Mouse (Mus musculus): ENCODE results near the gene Prss56. TPM values are rescaled to one million over a fixed set of nuclear protein-coding genes. Genes with fewer than 3 reads are reported as not detected.

The Prss56 gene
- polyA plus RNA-seq, 1 experiment from 2014 or later, result not detected

DNA sequence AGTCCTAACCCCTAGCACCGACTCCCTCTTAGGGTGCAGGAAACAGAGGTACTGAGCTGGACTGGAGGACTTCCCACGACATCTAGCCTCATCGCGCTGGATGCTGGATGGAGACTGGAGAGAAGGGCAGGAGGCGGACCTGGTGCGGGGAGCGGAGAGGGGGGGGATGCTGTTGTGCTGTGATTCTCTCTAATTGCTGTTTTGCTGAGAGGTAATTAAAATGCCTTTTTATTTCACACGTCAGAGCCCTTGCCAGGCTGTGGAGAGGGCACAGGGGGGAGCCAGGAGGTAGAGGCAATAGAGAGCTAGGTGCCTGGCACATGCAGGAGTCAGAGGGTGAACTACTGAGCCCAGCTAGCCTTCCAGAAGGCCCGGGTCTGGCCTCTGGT, 18.3 kb upstream of the Prss56 start:
- Histone ChIP-seq H3K27me3 (replicated peaks) (no peaks in the 10 kb centered on the region), H3K4me2 (no peak overlapping the region), H3K36me3 (replicated peaks) (no peaks in the 10 kb centered on the region), H3K4me3 (no peak overlapping the region), H3K4me1 (peaks cover 21% of the 10 kb centered on the region), H3K9me3 (no peaks in the 10 kb centered on the region), H3K9ac (no peak overlapping the region), H3K27ac (no peak overlapping the region)
- WGBS, result 50% methylated on average over 9 of the region's 9 CpGs
- ATAC-seq (replicated peaks), result 0 out of 2 replicates have a peak, but pooled peaks have one; percentile 10

GRCm38 (mm10) chr1:87170458-87170857, 12.7 kb upstream of the Prss56 start:
- Histone ChIP-seq H3K36me3 (replicated peaks) (no peaks in the 10 kb centered on the region), H3K4me1 (peaks cover 38% of the 10 kb centered on the region), H3K4me2 (no peak overlapping the region), H3K27ac (no peak overlapping the region), H3K9ac (no peak overlapping the region), H3K4me3 (no peak overlapping the region), H3K27me3 (replicated peaks) (no peaks in the 10 kb centered on the region; the same call in 1 of the 2 replicates), H3K9me3 (no peaks in the 10 kb centered on the region)
- 6% methylated on average over 18 of the region's 19 CpGs for WGBS
- peak; percentile 40 for ATAC-seq (replicated peaks)

DNA sequence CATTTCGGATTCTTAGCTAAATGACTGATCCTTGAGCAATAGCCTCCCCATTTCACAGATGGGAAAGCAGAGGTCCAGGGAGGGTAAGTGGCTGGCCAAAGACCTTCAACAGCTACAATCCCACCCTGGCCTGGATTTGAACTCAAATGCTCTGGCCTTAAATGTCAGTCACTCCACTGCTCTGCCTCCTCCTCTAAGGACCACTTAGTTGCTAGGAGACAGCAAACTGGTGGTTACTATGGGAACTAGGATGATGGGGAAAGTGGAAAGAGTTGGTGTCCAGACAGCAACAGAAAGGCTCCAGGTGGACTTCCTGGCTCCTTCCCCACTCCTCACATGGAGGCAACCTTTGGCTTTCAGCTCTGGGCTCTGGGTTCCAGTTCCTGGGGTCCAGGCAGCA, 11.8 kb upstream of the Prss56 start:
- H3K4me2 ChIP-seq, result no peak overlapping the region
- no peaks in the 10 kb centered on the region for H3K9me3 ChIP-seq
- H3K9ac ChIP-seq, result no peak overlapping the region
- peaks cover 44% of the 10 kb centered on the region for H3K4me1 ChIP-seq
- no peak overlapping the region for H3K4me3 ChIP-seq
- no peak overlapping the region for H3K27ac ChIP-seq
- WGBS, result 90% methylated on average over 1 of the region's 1 CpGs
- 0 out of 2 replicates have a peak, but pooled peaks have one; percentile 24 for ATAC-seq (replicated peaks)
- no peaks in the 10 kb centered on the region for H3K36me3 ChIP-seq (replicated peaks)
- no peaks in the 10 kb centered on the region; the same call in 1 of the 2 replicates for H3K27me3 ChIP-seq (replicated peaks)

GRCm38 (mm10) chr1:87172316-87172715, 10.8 kb upstream of the Prss56 start:
- Histone ChIP-seq H3K9ac (no peak overlapping the region), H3K27ac (no peak overlapping the region), H3K27me3 (replicated peaks) (no peaks in the 10 kb centered on the region; the same call in 1 of the 2 replicates), H3K36me3 (replicated peaks) (no peaks in the 10 kb centered on the region), H3K4me3 (no peak overlapping the region), H3K4me1 (peaks cover 44% of the 10 kb centered on the region), H3K4me2 (no peak overlapping the region), H3K9me3 (no peaks in the 10 kb centered on the region)
- no peak for ATAC-seq (replicated peaks)
- 30% methylated on average over 9 of the region's 9 CpGs for WGBS

- Histone ChIP-seq H3K27ac (no peak overlapping the region), H3K9me3 (no peaks in the 10 kb centered on the region), H3K36me3 (replicated peaks) (no peaks in the 10 kb centered on the region), H3K9ac (no peak overlapping the region), H3K4me3 (no peak overlapping the region), H3K27me3 (replicated peaks) (no peaks in the 10 kb centered on the region; the same call in 1 of the 2 replicates), H3K4me1 (peaks cover 36% of the 10 kb centered on the region), H3K4me2 (no peak overlapping the region)
- no peak for ATAC-seq (replicated peaks)
- WGBS, result 23% methylated on average over 28 of the region's 28 CpGs
Measured at GRCm38 (mm10) chr1:87174006-87174955, 8.8 kb upstream of the Prss56 start.

GRCm38 (mm10) chr1:87175852-87176292, 7.2 kb upstream of the Prss56 start:
- Histone ChIP-seq H3K4me3 (no peak overlapping the region), H3K9me3 (no peaks in the 10 kb centered on the region), H3K36me3 (replicated peaks) (no peaks in the 10 kb centered on the region), H3K4me2 (peak overlapping the region; percentile 9; the same call in 1 of the 2 replicates), H3K27ac (no peak overlapping the region), H3K9ac (no peak overlapping the region), H3K4me1 (peaks cover 22% of the 10 kb centered on the region), H3K27me3 (replicated peaks) (no peaks in the 10 kb centered on the region; the same call in 1 of the 2 replicates)
- peak; percentile 74 for ATAC-seq (replicated peaks)
- WGBS, result 5% methylated on average over 11 of the region's 11 CpGs

GRCm38 (mm10) chr1:87180896-87181295, 2.2 kb upstream of the Prss56 start:
- Histone ChIP-seq H3K27ac (no peak overlapping the region), H3K9ac (no peak overlapping the region), H3K27me3 (replicated peaks) (peaks cover 29% of the 10 kb centered on the region), H3K9me3 (no peaks in the 10 kb centered on the region), H3K36me3 (replicated peaks) (no peaks in the 10 kb centered on the region), H3K4me2 (no peak overlapping the region), H3K4me1 (peaks cover 10% of the 10 kb centered on the region), H3K4me3 (no peak overlapping the region)
- no peak for ATAC-seq (replicated peaks)
- WGBS, result 68% methylated on average over 5 of the region's 5 CpGs

DNA sequence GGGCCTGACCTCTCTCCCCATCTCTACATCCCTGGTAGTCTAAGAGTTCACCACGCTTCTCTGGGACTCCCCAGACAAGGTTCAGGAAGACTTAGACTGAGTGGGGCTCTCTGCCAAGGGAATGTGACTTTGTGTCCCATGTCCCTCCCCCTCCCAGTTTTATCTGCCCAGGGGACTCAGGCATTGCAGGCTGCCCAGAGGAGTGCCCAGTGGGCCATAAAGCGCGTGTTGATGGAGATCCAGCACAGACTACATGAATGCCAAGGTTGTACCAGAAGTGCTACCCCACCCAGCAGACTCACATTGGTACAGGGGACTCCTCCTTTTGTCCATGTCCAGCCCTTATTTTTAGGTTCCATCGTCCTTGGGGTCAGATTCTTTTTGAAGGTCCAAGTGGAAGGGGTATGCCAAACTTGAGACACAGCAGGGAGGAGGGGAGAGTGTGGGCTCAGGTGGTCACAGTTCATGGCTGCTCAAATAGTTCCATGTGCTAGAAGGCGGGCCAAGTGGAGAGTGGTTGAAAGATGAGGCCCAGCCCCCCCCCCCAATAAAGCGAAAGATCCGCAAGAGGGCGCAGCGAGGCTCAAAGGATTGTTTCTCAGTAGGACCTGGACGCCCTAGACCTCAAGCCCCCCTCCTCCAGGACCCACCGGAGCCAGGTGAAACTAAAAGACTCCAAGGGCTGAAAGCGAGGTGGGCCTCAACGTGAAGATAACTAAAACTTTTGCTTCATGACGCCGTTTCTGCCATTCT, 1.1 kb downstream of the Prss56 start:
- Histone ChIP-seq H3K36me3 (replicated peaks) (no peaks in the 10 kb centered on the region), H3K4me2 (peak overlapping the region; percentile 36), H3K27me3 (replicated peaks) (peaks cover 49% of the 10 kb centered on the region), H3K27ac (no peak overlapping the region), H3K4me3 (peak overlapping the region; percentile 10; the same call in 1 of the 2 replicates), H3K4me1 (peaks cover 18% of the 10 kb centered on the region), H3K9me3 (no peaks in the 10 kb centered on the region), H3K9ac (no peak overlapping the region)
- 36% methylated on average over 15 of the region's 15 CpGs for WGBS
- ATAC-seq (replicated peaks), result no peak

DNA sequence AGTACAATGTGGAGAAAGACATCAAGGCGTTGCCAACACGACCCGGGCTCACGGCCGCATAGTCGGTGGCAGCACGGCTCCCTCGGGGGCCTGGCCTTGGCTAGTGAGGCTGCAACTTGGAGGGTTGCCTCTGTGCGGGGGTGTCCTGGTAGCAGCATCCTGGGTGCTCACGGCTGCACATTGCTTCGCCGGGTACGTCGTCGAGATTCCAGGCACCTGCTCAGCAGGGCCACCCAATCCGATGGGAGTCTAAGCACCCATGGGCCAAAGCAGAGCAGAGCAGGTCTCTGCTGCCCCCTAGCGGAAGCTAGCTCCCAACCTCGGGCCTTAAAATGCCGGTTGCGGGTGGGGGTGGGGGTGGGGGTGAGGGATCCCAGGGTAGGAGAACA, 1.6 kb downstream of the Prss56 start:
- H3K4me1 ChIP-seq, result peaks cover 18% of the 10 kb centered on the region
- 9% methylated on average over 20 of the region's 20 CpGs for WGBS
- H3K4me3 ChIP-seq, result peak overlapping the region; percentile 10; the same call in 1 of the 2 replicates
- no peak overlapping the region for H3K9ac ChIP-seq
- peaks cover 49% of the 10 kb centered on the region for H3K27me3 ChIP-seq (replicated peaks)
- ATAC-seq (replicated peaks), result no peak; the same call in 1 of the 2 replicates
- no peaks in the 10 kb centered on the region for H3K36me3 ChIP-seq (replicated peaks)
- no peak overlapping the region for H3K27ac ChIP-seq
- peak overlapping the region; percentile 36 for H3K4me2 ChIP-seq
- no peaks in the 10 kb centered on the region for H3K9me3 ChIP-seq

DNA sequence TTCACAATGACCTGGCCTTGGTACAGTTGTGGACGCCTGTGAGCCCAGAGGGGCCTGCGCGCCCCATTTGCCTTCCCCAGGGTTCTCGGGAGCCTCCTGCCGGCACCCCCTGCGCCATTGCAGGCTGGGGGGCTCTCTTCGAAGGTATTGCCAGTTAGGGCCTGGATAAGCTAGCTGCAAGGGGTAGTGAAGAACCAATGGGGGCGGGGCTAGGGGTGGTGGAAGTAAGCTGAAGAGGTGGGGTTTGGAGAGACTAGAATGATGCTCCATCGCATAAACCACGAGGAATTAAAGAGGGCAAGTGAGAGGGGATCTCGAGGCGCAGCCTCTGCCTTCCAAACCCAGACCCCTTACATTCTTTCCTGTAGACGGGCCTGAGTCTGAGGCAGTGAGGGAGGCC, 2.4 kb downstream of the Prss56 start:
- H3K4me1 ChIP-seq, result peaks cover 18% of the 10 kb centered on the region
- no peak overlapping the region for H3K9ac ChIP-seq
- no peaks in the 10 kb centered on the region for H3K9me3 ChIP-seq
- no peak overlapping the region for H3K4me3 ChIP-seq
- no peak for ATAC-seq (replicated peaks)
- WGBS, result 13% methylated on average over 13 of the region's 13 CpGs
- peaks cover 49% of the 10 kb centered on the region for H3K27me3 ChIP-seq (replicated peaks)
- H3K4me2 ChIP-seq, result no peak overlapping the region
- H3K36me3 ChIP-seq (replicated peaks), result no peaks in the 10 kb centered on the region
- no peak overlapping the region for H3K27ac ChIP-seq

GRCm38 (mm10) chr1:87186261-87187036, 3.3 kb downstream of the Prss56 start:
- 2% methylated on average over 54 of the region's 54 CpGs for WGBS

More at GRCm38 (mm10) chr1:87186261-87187036, 3.3 kb downstream of the Prss56 start:
- Histone ChIP-seq H3K4me2 (peak overlapping the region; percentile 93), H3K36me3 (replicated peaks) (no peaks in the 10 kb centered on the region), H3K27me3 (replicated peaks) (peaks cover 49% of the 10 kb centered on the region), H3K4me1 (peaks cover 18% of the 10 kb centered on the region), H3K4me3 (peak overlapping the region; percentile 47), H3K27ac (no peak overlapping the region), H3K9me3 (no peaks in the 10 kb centered on the region), H3K9ac (peak overlapping the region; percentile 47)
- ATAC-seq (replicated peaks), result peak; percentile 65
